Mouse (Mus musculus): ENCODE results near the gene Reln. TPM values are rescaled to one million over a fixed set of nuclear protein-coding genes. Genes with fewer than 3 reads are reported as not detected.

The Reln gene
- polyA plus RNA-seq, 1 experiment from 2014 or later, result 14.5 TPM

- Histone ChIP-seq H3K4me3 (replicated peaks; ENCODE audit: low read depth, low read length) (0 out of 2 replicates have a peak within 1 kb of the TSS, but pooled peaks have one; percentile 11), H3K4me1 (replicated peaks; ENCODE audit: insufficient read depth, low read length) (no peaks in the 10 kb centered on the region), H3K27me3 (ENCODE audit: insufficient read depth, low read length) (no peaks in the 10 kb centered on the region), H3K9ac (ENCODE audit: low read depth, low read length) (no peak within 1 kb of the TSS), H3K27ac (no peak within 1 kb of the TSS), H3K36me3 (ENCODE audit: insufficient read depth, low read length) (no peaks in the 10 kb centered on the region), H3K9me3 (replicated peaks; ENCODE audit: low read length) (no peaks in the 10 kb centered on the region), H3K4me2 (ENCODE audit: low read length) (peak within 1 kb of the TSS; percentile 48)
- peak; percentile 10 for DNase-seq (ENCODE audit: low spot score)
- WGBS, result 2% methylated on average over 29 of the region's 29 CpGs
- 0 out of 2 replicates have a peak, but pooled peaks have one; percentile 40 for ATAC-seq (replicated peaks; ENCODE audit: low FRiP score, low read depth)
- no peak for TF ChIP-seq CTCF (IDR thresholded peaks at IDR 0.05; ENCODE audit: low read depth)
Observed at GRCm38 (mm10) chr5:21865346-21866107, 479.0 kb downstream of the Reln start, which contains the start of gene Slc26a5. Gene Slc26a5 (minus strand): TSS chr5:21865604.

DNA sequence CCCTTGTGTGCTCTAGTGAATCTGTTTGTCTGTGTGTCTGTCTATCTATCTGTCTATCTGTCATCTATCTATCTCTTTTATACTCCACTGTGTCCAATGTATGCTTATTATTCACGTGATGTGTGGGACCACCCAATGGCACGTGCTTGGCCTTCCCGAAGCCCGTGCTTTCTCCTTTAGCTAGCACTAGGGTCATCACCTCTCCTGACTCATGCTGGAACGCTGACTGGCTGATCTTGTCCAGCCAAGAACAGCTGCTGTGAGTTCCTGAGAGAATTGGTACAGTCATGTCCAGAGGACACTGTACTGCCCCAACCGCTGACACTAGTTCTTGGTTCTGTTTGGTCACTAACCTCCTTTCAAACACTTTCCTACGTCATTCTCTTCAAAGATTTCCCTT lies 485.8 kb downstream of the Reln start:
- Histone ChIP-seq H3K27ac (no peak overlapping the region), H3K9me3 (replicated peaks; ENCODE audit: low read length) (no peaks in the 10 kb centered on the region), H3K36me3 (ENCODE audit: insufficient read depth, low read length) (no peaks in the 10 kb centered on the region), H3K27me3 (ENCODE audit: insufficient read depth, low read length) (no peaks in the 10 kb centered on the region), H3K9ac (ENCODE audit: low read depth, low read length) (no peak overlapping the region), H3K4me1 (replicated peaks; ENCODE audit: insufficient read depth, low read length) (no peaks in the 10 kb centered on the region), H3K4me2 (ENCODE audit: low read length) (no peak overlapping the region), H3K4me3 (replicated peaks; ENCODE audit: low read depth, low read length) (no peak overlapping the region)
- ATAC-seq (replicated peaks; ENCODE audit: low FRiP score, low read depth), result no peak
- DNase-seq (ENCODE audit: low spot score), result no peak
- no peak for TF ChIP-seq CTCF (IDR thresholded peaks at IDR 0.05; ENCODE audit: low read depth)
- WGBS, result 81% methylated on average over 7 of the region's 7 CpGs

DNA sequence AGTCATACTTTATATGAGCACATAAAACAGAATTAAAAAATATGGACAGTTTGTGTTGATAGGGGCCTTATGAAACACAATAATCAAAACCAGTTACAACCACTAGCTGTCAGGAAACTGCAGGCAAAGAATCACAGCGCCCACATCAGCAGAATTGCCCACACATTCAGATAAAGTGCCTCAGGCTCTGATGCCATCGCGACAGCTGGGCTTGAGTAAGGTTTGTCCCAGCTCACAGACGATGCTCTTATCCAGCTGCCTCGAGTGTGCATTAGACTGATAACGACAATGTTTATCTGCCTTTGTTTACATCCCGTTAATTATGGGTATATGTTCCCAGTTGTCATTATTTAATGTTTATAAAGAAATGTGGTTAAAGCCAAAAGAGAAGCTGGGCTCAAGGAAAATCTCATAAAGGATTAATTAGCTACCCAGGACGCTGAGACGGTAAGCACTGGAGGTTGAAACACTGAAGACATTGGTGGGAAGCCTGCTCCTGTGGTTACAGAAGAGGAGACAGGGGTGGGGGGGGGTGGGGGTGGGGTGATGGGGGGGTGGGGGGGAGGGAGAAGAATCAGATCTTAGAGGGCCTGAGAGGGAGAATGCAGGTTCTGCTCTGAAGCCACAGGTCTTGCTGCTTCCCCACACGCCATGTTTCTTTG lies 492.7 kb downstream of the Reln start:
- Histone ChIP-seq H3K4me3 (replicated peaks; ENCODE audit: low read depth, low read length) (no peak overlapping the region), H3K27ac (no peak overlapping the region), H3K36me3 (ENCODE audit: insufficient read depth, low read length) (no peaks in the 10 kb centered on the region), H3K27me3 (ENCODE audit: insufficient read depth, low read length) (no peaks in the 10 kb centered on the region), H3K9me3 (replicated peaks; ENCODE audit: low read length) (no peaks in the 10 kb centered on the region), H3K4me1 (replicated peaks; ENCODE audit: insufficient read depth, low read length) (no peaks in the 10 kb centered on the region), H3K9ac (ENCODE audit: low read depth, low read length) (no peak overlapping the region), H3K4me2 (ENCODE audit: low read length) (no peak overlapping the region)
- no peak for TF ChIP-seq CTCF (IDR thresholded peaks at IDR 0.05; ENCODE audit: low read depth)
- 64% methylated on average over 10 of the region's 10 CpGs for WGBS
- DNase-seq (ENCODE audit: low spot score), result no peak
- ATAC-seq (replicated peaks; ENCODE audit: low FRiP score, low read depth), result no peak

DNA sequence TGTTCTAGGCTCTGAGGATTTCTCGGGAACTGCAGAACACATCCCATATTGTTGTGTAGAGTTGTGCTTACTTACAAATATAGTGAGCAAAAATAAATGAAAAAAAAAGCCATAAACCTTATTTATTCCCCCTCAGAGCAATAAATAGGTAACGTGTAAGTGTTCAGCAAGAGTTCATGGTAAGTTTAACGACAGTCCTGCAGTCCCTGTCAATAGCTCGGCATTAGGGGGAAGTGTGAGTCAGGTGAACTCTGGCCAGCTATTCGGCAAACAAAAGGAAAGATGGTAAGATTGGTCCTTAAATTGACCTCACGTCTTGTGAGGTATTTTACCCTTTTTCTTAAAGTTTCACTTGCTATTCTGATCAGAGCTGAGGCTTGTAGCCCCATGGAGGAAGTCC lies 497.1 kb downstream of the Reln start:
- Histone ChIP-seq H3K4me1 (replicated peaks; ENCODE audit: insufficient read depth, low read length) (no peaks in the 10 kb centered on the region), H3K9me3 (replicated peaks; ENCODE audit: low read length) (no peaks in the 10 kb centered on the region), H3K27me3 (ENCODE audit: insufficient read depth, low read length) (no peaks in the 10 kb centered on the region), H3K9ac (ENCODE audit: low read depth, low read length) (no peak overlapping the region), H3K4me2 (ENCODE audit: low read length) (no peak overlapping the region), H3K27ac (no peak overlapping the region), H3K36me3 (ENCODE audit: insufficient read depth, low read length) (no peaks in the 10 kb centered on the region), H3K4me3 (replicated peaks; ENCODE audit: low read depth, low read length) (no peak overlapping the region)
- TF ChIP-seq CTCF (IDR thresholded peaks at IDR 0.05; ENCODE audit: low read depth), result no peak
- no peak for ATAC-seq (replicated peaks; ENCODE audit: low FRiP score, low read depth)
- 52% methylated on average over 6 of the region's 6 CpGs for WGBS
- no peak for DNase-seq (ENCODE audit: low spot score)

DNA sequence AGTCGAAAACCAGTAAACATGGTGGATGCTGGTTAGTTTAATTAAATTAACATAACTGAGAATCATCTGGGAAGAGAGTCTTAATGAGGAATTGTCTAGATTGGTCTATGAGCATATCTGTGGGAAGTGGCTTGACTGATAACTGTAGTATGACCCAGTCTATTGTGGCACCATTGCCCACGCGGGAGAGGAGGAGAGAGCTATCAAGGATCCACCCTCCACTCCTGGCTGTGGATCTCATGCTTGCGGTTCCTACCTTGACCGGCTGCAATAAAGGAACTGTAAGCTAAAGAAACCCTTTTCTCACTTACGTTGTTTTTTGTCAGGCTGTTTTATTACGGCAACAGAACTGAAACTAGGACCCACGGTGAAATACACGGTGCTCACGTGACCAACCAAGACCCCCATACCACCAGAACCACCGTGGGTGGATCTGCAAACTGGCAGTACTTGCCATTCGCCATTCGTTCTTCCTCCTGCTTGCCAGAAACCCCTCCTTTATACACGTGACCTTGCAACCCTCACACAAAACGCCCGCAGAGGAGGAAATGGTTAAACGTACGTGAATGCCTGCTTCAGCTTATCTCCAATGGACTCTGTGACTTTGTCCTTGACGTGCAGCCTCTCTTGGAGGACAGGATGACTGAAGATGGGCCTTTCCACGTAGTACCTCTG lies 497.7 kb downstream of the Reln start:
- 79% methylated on average over 20 of the region's 20 CpGs for WGBS
- Histone ChIP-seq H3K9me3 (replicated peaks; ENCODE audit: low read length) (no peaks in the 10 kb centered on the region), H3K36me3 (ENCODE audit: insufficient read depth, low read length) (no peaks in the 10 kb centered on the region), H3K4me3 (replicated peaks; ENCODE audit: low read depth, low read length) (no peak overlapping the region), H3K9ac (ENCODE audit: low read depth, low read length) (no peak overlapping the region), H3K27me3 (ENCODE audit: insufficient read depth, low read length) (no peaks in the 10 kb centered on the region), H3K4me1 (replicated peaks; ENCODE audit: insufficient read depth, low read length) (no peaks in the 10 kb centered on the region), H3K27ac (no peak overlapping the region), H3K4me2 (ENCODE audit: low read length) (no peak overlapping the region)
- ATAC-seq (replicated peaks; ENCODE audit: low FRiP score, low read depth) (no peak), DNase-seq (ENCODE audit: low spot score) (no peak)
- TF ChIP-seq CTCF (IDR thresholded peaks at IDR 0.05; ENCODE audit: low read depth), result no peak

DNA sequence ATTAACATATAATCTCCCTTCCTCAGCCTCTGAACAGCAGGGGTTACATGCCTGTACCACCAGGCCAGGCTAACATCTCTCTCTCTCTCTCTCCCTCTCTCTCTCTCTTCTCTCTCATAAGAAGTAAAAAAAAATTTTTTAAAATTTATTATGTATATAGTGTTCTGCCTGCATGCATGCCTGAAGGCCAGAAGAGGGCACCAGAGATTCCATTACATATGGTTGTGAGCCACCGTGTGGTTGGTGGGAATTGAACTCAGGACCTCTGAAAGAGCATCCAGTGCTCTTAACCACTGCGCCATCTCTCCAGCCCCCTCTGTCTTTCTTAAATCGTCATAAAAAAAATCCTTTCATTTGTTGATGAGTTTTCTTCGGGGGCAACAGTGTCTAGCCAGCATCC lies 499.8 kb downstream of the Reln start:
- Histone ChIP-seq H3K4me1 (replicated peaks; ENCODE audit: insufficient read depth, low read length) (no peaks in the 10 kb centered on the region), H3K27me3 (ENCODE audit: insufficient read depth, low read length) (no peaks in the 10 kb centered on the region), H3K4me2 (ENCODE audit: low read length) (no peak overlapping the region), H3K27ac (no peak overlapping the region), H3K36me3 (ENCODE audit: insufficient read depth, low read length) (no peaks in the 10 kb centered on the region), H3K4me3 (replicated peaks; ENCODE audit: low read depth, low read length) (no peak overlapping the region), H3K9me3 (replicated peaks; ENCODE audit: low read length) (no peaks in the 10 kb centered on the region), H3K9ac (ENCODE audit: low read depth, low read length) (no peak overlapping the region)
- TF ChIP-seq CTCF (IDR thresholded peaks at IDR 0.05; ENCODE audit: low read depth), result peak; percentile 53
- ATAC-seq (replicated peaks; ENCODE audit: low FRiP score, low read depth), result no peak
- DNase-seq (ENCODE audit: low spot score), result no peak
- WGBS, result 74% methylated on average over 4 of the region's 4 CpGs

Other genes with a start within 250 kb of the Reln start
- gene Orc5, start 205.7 kb upstream of the Reln start, polyA plus RNA-seq (2015; fragmentation: Nextera tagmentation; extraction: Ambion mirVana), result 37.6 and 37.7 TPM in 2 replicates

Data from kidney, postnatal 0 days (tissue).